Mouse (Mus musculus) liver, adult 2 months (tissue): ENCODE results near the gene Ssbp2.

Experiments used
- CTCF ChIP-seq: fragments of 200-500 bp; IDR thresholded peaks from 2 replicates; pipeline ENCODE4 v1.5.1; 2011; ENCODE audit warnings: low read depth, low read length, control low read depth
- POLR2A ChIP-seq: fragments of 200-500 bp; IDR thresholded peaks from 2 replicates; pipeline ENCODE4 v1.6.1; 2011; ENCODE audit warnings: low read length, control low read depth; ENCODE audit not compliant: insufficient read depth; ENCODE audit errors: extremely low read depth

DNA sequence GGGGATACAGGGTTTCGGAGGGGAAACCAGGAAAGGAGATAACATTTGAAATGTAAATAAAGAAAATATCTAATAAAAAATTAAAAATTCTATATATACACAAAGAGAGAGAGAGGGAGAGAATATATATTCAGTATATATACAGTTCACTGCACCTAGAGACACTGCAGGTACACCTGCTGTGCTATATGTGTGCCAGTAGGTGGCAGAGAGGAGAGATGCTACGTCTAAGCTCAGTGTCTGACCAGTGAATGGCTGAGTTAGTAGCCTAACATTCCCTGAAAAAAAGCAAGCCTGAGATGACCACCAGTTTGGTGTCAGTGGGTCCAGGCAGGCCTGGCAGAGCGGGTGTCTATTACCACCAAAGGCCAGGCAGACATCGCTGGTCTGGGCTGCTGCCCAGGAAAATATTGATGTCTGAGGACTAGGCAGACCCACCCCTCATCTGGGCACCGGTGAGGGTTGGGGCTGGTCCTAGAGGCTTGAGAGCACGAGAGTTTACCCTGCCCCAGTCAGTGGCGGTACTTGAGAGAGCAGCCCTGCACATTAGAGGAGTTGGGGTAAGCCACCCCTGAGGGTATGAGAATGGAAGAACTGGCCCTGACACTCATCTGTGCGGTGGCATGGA, 263.1 kb downstream of the Ssbp2 start:
- TF ChIP-seq POLR2A (no peak), CTCF (peak; percentile 65; the same call in 1 of the 2 replicates)
